Mouse (Mus musculus) cerebral cortex, adult 2 months (tissue): Measurements from ENCODE around the gene Lrrc74b.

Experiments
- WGBS: fragments of 180-500 bp; shearing (Covaris S2); methylation state at CpG from one replicate; pipeline ENCODE4 v1.1.7; 2018; 5-methylcytosine and 5-hydroxymethylcytosine counted together

The Lrrc74b gene

GRCm38 (mm10) chr16:17552837-17553236, 8.2 kb downstream of the Lrrc74b start:
- WGBS = 90% methylated on average over 7 of the region's 7 CpGs

GRCm38 (mm10) chr16:17542632-17543031, 18.4 kb downstream of the Lrrc74b start:
- 42% methylated on average over 2 of the region's 2 CpGs for WGBS

- WGBS = 89% methylated on average over 3 of the region's 3 CpGs
These were observed 24.5 kb downstream of the Lrrc74b start for GRCm38 (mm10) chr16:17536584-17536983.

DNA sequence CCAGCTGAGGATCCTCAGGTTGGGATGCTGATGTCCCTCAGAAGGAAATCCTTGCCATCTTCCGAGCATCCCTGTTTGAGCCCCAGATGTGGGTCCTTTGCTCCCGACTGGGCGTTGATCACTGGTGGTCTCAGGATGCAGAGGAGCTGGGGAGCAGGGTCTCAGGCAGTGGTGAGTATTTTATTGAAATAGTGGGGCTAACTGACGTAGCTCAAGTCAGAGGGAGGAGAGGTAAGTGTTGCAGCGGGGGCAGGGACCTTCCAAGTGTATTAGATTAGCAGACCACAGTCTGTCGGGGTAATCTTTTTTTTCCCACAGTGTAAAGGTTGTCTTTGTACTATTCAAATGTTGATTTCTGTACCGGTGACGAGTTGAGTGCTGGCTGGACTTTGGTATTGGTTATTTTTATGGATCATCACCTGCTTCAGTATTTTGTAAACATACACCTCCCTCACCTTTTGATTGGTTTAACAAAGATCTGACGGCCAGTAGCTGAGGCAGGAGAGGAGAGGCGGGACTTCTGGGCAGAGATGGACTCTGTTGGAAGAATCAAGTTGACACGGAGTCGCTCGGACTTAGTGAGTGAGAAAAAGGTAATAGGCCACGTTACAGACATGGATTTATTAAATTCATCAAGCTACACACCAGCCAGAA, 28.2 kb downstream of the Lrrc74b start:
- WGBS = 74% methylated on average over 14 of the region's 14 CpGs

DNA sequence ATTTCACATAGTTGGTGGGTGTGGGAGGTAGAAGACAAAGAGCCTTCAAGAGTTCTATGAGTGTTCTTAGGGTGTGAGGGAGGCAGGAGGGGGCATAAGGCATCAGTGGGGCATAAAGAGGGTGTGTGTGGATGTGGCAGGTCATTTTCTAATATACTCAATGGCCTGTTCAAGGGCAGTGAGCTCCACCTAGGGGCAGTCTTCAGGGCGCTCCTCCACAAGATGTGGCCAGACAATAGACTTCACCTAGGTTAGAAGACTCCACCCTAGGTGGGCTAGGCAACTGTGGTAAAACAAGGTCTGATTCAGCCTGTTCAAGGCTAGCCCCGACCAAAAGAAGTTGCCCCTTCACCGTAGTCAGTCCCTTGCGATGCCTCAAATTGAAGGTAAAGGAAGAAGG, 28.8 kb downstream of the Lrrc74b start:
- WGBS = 62% methylated on average over 4 of the region's 4 CpGs

DNA sequence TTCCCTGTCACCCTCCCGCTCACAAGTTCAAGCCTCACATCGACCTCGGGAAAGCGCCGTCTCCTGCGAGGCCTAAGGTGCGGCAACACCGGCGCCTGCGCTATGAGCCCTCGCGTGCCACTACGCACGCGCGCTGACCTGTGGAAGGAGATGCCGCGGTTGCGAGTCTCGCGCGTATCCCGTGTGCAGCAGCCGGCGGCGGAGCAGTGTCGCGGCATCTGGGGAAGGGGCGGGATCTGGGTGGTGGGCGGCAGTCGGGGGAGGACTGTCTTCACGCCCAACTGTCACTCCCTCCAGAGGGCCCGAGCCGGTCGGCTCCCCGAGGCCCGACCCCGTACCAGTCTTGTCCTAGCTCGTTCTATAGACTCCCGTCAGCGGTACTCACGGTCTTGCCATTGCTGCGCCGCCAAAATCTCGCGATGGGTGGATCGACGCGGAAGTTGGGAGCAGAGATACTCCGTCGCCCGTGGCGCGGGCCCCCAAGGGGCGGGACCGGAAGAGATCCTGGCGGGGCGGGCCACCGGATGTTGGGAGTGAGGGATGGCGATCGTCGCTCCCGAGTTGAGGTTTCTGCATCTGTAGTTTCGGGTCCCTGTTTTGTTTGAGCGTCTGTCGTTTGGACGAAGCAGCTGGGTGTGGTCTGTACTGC, 30.3 kb downstream of the Lrrc74b start, which contains the start of gene Thap7:
Gene Thap7, minus strand, starts transcription at position 497 of the 649 bp plus-strand sequence.
- WGBS = under 1% methylated on average over 67 of the region's 67 CpGs

- 10% methylated on average over 17 of the region's 17 CpGs for WGBS
These were observed 31.0 kb downstream of the Lrrc74b start for GRCm38 (mm10) chr16:17529981-17530586.

DNA sequence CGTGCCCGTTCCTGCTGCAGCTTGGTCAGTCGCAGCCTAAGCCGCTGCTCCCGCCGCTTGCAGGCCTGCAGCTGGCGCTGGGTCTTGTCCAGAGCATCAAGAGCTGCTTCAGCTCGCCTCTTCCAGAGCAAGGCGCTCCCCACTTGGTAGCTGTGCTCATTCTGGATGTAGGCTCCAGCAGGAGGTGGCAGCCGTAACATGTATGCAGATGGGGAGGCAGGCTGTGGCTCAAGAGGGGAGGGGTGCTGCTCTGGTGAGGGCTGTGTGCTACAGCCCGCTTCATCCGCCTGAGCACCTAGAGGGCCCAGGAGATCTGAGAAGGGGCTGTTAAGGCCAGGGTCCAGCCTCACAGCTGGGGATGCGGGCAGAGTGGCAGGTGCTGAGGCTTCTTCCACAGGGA, 32.8 kb downstream of the Lrrc74b start:
- WGBS = 69% methylated on average over 13 of the region's 13 CpGs

- WGBS = 88% methylated on average over 6 of the region's 6 CpGs
These were observed 34.8 kb downstream of the Lrrc74b start for GRCm38 (mm10) chr16:17526223-17526622.

DNA sequence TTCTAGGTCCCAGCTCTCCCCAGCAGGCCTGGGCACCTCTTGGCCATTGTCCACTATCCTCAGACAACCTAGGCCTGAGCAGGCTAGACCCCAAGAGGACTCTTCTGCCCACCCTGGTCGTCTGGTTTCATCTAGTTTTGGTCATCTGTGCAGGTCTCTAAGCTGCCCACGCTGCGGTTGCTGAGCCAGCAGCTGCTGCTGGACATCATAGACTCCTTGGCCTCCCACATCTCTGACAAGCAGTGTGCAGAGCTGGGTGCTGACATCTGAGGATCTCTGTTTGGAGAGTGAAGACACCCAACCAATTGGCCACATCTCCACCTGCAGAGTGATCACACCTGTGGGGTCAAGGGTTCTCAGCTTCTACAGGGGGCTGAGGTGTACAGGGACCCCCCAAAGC, 35.5 kb downstream of the Lrrc74b start:
- WGBS = 58% methylated on average over 3 of the region's 3 CpGs

DNA sequence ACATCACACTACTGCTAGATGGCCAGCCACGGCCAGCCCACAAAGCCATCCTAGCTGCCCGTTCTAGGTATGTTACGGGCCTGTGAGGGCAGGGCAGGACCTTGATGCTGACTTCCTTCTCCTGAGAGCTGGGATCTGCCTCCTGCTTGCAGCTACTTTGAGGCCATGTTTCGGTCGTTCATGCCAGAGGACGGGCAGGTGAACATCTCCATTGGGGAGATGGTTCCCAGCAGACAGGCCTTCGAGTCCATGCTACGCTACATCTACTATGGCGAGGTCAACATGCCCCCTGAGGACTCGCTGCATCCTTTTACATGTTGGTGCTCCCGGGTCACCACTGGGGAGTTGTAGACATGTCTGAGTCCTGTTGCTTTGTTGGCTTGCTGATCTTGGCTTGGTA, 36.9 kb downstream of the Lrrc74b start:
- WGBS = 93% methylated on average over 11 of the region's 11 CpGs

DNA sequence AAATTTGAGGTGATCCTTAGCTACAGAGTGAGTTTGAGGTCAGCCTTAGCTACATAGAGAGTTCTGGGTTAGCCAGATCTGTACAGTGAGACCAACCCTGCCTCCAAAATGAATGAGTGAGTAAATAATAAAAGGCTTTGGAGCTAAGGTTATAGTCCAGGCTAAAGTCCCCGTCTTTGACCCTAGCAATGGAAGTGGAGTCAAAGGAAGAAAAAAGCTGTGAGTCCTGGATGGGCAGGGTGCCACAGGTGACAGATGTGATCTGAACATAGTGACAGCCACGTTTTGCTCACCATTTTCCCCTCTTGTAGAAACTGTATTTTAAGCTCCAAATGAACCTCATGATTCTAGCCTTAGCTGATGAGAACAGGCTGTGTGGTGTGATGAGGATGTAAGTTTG, 42.1 kb downstream of the Lrrc74b start:
- WGBS = 67% methylated on average over 2 of the region's 2 CpGs

- 89% methylated on average over 4 of the region's 4 CpGs for WGBS
These were observed 49.6 kb downstream of the Lrrc74b start for GRCm38 (mm10) chr16:17511431-17511830.

- WGBS = 74% methylated on average over 2 of the region's 2 CpGs
These were observed 50.4 kb downstream of the Lrrc74b start for GRCm38 (mm10) chr16:17510686-17511085.

DNA sequence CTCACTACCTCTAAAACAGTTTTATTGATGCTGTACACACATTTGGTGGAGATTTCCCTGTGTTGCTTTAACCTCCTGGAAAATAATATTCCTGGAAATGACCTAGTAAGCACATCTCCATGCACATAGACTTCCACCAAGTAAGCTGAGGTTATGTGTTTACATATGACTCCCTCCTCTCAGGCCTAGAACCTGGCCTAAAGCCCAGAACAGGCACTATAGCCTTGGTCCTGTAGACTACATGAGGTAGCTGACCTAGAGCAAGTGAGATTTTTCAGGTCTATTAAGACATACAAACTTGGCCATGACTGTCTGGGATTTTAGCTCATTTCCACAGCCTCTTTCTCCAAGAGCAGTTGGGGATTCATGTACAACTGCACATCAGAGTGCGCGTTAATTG, 50.9 kb downstream of the Lrrc74b start:
- 95% methylated on average over 2 of the region's 2 CpGs for WGBS

DNA sequence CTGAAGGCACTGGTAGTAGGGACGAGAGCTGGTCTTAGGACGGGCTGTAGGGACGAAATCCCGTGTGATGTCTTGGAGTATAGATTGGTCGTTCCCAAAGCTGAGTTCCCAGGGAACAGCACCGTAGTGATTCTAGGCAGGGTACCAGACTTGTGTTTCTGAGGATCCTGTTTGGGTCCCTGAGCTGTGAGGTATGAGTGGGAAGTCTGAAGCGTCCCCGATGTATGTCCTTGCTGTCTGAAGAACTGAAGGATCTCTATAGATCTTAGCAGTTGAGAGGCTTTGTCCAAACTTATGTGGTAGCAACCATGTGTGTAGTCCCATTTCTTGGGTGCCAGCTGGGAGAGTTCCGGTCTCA, 51.8 kb downstream of the Lrrc74b start:
- WGBS = 2% methylated on average over 9 of the region's 9 CpGs

- WGBS = under 1% methylated on average over 50 of the region's 50 CpGs
These were observed 52.4 kb downstream of the Lrrc74b start, which contains the start of gene Lztr1 for GRCm38 (mm10) chr16:17508546-17509239. Gene Lztr1, plus strand, starts transcription at chr16:17508688.

GRCm38 (mm10) chr16:17508031-17508430, 53.0 kb downstream of the Lrrc74b start:
- WGBS = 11% methylated on average over 3 of the region's 3 CpGs

- WGBS = 86% methylated on average over 5 of the region's 5 CpGs
These were observed 54.0 kb downstream of the Lrrc74b start for GRCm38 (mm10) chr16:17507018-17507552.

GRCm38 (mm10) chr16:17502681-17503080, 58.4 kb downstream of the Lrrc74b start:
- 60% methylated on average over 4 of the region's 4 CpGs for WGBS

DNA sequence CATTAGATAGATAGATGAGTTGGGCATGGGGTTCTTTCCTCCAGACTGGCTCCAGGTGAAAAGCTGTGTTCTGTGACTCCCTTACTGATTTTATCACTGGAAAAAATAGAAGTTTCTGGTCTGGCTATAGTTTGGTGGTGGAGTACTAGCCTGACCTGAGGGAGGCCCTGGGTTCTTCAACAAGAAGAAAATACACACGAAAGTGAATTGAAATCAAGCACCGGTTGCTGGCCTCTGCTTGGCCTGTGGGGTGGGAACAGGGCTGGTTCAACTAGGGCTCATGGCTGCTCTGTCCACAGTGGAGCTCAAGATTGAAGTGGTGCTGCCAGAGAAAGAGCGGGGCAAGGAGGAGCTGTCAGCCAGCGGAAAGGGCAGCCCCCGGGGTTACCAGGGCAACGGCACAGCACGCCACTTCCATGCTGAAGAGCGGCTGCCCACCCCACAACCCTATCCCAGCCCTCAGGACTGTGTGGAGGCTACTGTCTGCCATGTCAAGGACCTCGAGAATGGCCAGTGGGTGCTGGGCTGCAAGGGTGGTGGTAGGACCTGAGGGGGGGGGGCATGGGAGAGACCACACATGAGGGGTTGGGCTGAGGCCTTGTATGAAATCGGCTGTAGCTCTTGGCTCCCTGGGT, 61.7 kb downstream of the Lrrc74b start:
- WGBS = 48% methylated on average over 10 of the region's 10 CpGs
